Mouse (Mus musculus): Measurements from ENCODE around the gene Gne. TPM values are rescaled to one million over a fixed set of nuclear protein-coding genes. Genes with fewer than 3 reads are reported as not detected.

Gne gene
- polyA plus RNA-seq (2021; fragmentation: Nextera tagmentation), result 23.1 and 27.8 TPM in 2 replicates
- long read RNA-seq, experiment 1, transcript Gne-202 (12 exons, 2,920 nt), result major isoform, 101 of 147 reads
- long read RNA-seq, experiment 1, partial matches to known transcripts, result 17 of 147 reads
- long read RNA-seq, experiment 1, other reads (novel, unspliced or antisense), result 29 of 147 reads
- long read RNA-seq, experiment 2, transcript Gne-202 (12 exons, 2,920 nt), result major isoform, 13 of 30 reads
- long read RNA-seq, experiment 2, partial matches to known transcripts, result 10 of 30 reads
- long read RNA-seq, experiment 2, other reads (novel, unspliced or antisense), result 7 of 30 reads

DNA sequence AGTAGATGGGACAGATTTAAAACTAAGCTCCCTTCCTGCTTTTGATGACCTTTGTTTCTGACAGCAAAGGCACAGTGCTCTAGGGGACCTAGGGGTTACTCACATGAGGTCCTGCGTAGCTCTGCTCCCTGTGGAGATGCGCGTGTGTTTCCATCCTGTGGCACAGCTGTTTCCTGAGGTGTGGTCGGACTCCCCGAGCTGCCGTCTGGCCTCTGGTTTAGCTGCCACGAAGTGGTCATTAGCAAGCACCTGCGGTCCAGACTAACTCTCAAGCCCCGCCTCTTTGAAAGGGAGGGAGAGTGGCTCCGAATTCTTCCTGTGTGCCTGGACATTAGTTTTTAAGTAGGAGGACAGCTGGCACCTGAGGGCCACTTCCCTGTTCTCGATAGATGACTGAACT lies at the start of gene Gne:
TSS of gene Gne (minus strand) at position 233 of the 400 bp plus-strand sequence.

DNA sequence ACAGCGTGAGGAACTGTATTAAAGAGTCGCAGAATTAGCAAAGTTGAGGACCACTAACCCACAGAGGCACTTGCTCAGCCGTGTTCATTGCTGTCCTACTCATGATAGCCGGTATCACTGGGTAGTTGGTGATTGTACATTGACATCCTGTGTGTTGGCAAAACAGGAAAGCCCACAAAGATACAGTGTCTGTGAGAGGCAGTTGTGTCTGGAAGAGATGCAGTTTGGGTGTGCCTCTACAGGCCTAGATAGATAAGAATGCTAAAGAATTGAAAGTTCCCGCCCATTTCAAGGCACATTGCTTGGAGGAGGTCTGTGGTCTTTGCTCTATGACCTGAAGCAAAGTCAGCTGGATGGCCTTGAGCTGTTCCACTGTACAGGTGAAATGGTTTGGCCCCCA lies 79.9 kb downstream of the Gne start, which contains the start of gene Clta:
TSS of gene Clta (plus strand) at position 327 of the 400 bp plus-strand sequence.

Other genes starting within 250 kb of the Gne start
- gene Olfr157, start 244.0 kb downstream of the Gne start, polyA plus RNA-seq (2021; fragmentation: Nextera tagmentation), result not detected in 2 replicates
- gene Olfr155, start 232.6 kb downstream of the Gne start, polyA plus RNA-seq (2021; fragmentation: Nextera tagmentation), result not detected in 2 replicates
- gene Reck, start 208.6 kb downstream of the Gne start, polyA plus RNA-seq (2021; fragmentation: Nextera tagmentation), result 1.5 and 2.6 TPM in 2 replicates
- 3.3 and 3.8 TPM in 2 replicates for gene Glipr2, start 126.8 kb downstream of the Gne start, polyA plus RNA-seq (2021; fragmentation: Nextera tagmentation)
- not detected in 2 replicates for gene Ccin, start 100.7 kb downstream of the Gne start, polyA plus RNA-seq (2021; fragmentation: Nextera tagmentation)
- gene Clta, start 79.7 kb downstream of the Gne start, polyA plus RNA-seq (2021; fragmentation: Nextera tagmentation), result 566 and 576 TPM in 2 replicates
- gene Rnf38, start 149.6 kb upstream of the Gne start, polyA plus RNA-seq (2021; fragmentation: Nextera tagmentation), result 4.9 and 9.9 TPM in 2 replicates
- 0.49 and 0.61 TPM in 2 replicates for gene Melk, start 216.7 kb upstream of the Gne start, polyA plus RNA-seq (2021; fragmentation: Nextera tagmentation)

All from left cerebral cortex, adult 6 months (tissue).